In the genomic region with DNA sequence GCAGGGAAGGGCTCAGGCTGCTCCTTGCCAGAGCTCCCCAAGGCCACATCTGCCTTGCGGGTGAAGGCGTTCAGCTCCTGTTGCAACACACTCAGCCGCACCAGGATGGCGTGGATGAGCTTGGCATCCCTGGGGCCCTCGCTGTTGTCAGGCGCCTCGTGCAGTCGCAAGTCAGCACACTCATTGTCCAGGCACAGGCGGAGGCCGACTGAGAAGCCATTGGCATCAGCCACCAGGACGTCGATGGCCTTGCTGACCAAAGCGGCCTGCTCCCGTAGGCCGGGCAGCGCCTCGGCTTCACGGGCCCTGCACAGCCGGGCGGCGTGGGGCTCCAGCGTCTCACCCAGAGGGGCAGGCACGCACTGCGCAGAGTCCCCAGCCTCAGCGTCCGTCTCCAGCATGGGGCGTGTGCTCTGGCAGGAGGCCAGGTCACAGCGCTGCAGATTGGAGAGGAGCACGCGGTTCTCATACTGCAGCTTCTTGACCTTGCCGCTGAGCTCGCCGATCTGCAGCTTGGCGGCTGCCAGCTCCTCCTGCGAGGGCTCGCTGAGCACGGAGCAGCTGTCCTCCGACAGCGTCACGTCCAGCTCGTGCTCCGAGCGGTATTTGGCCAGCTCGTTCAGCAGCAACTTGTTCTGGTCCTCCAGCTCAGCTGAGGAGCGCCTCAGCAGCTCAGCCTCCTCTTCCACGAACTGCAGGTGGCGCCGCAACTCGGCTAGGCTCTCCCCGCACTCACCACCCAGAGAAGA, we compare ENCODE assay signal across 8 mouse cellular contexts. TPM values are rescaled to one million over a fixed set of nuclear protein-coding genes. Genes with fewer than 3 reads are reported as not detected.
DNase-seq lines count a peak whose midpoint lies in the region; ATAC-seq lines count a peak whose summit lies in the region.
"Had no signal": no experiment of that assay in that cellular context is flagged by ENCODE, and none has a peak within 500 bp of the region (broad histone marks: within the 10 kb centered on the region; RNA-seq: fewer than 3 reads in every experiment).

No protein-coding gene starts in this region.

- no peak overlapping the region for H3K27ac ChIP-seq in kidney, embryonic 15.5 days
- H3K27ac ChIP-seq: limb, embryonic 12.5 days had no signal

- H3K4me1 ChIP-seq in kidney, embryonic 15.5 days = no peaks in the 10 kb centered on the region
- H3K4me1 ChIP-seq: limb, embryonic 12.5 days had no signal

- no peak overlapping the region for H3K4me3 ChIP-seq in kidney, embryonic 15.5 days (replicated peaks)
- H3K4me3 ChIP-seq: limb, embryonic 12.5 days had no signal

- ATAC-seq in kidney, embryonic 15.5 days (replicated peaks; ENCODE audit: low FRiP score) = peak; percentile 43; the same call in 1 of the 2 replicates

- DNase-seq in kidney, adult 9 months = no peak
- peak; percentile 74 to 89 for DNase-seq in adrenal gland, adult (ENCODE audit: inconsistent age in 2 of 2, low spot score in 1 of 2)
- DNase-seq in cerebellum, postnatal 36 days = peak; percentile 63
- DNase-seq in lung, postnatal 4 days = peak; percentile 67 to 92
- no peak for DNase-seq in frontal cortex, adult 2 months (ENCODE audit: extremely low spot score in 1 of 2, low spot score in 1 of 2)
- no peak for DNase-seq in natural killer cell, adult 2 months (ENCODE audit: low spot score in 2 of 2)

- no peaks in the 10 kb centered on the region for H3K27me3 ChIP-seq in kidney, embryonic 15.5 days
- H3K27me3 ChIP-seq: limb, embryonic 12.5 days had no signal

- no peak overlapping the region for H3K9ac ChIP-seq in kidney, embryonic 15.5 days
- H3K9ac ChIP-seq: limb, embryonic 12.5 days had no signal

- H3K9me3 ChIP-seq in kidney, embryonic 15.5 days (replicated peaks) = no peaks in the 10 kb centered on the region
- H3K9me3 ChIP-seq: limb, embryonic 12.5 days had no signal

- WGBS in kidney, embryonic 15.5 days = 89% methylated on average over 49 of the region's 50 CpGs

- H3K4me2 ChIP-seq in kidney, embryonic 15.5 days = no peak overlapping the region
- H3K4me2 ChIP-seq: limb, embryonic 12.5 days had no signal

- peaks cover 92% of the 10 kb centered on the region for H3K36me3 ChIP-seq in kidney, embryonic 15.5 days

RNA-seq across cellular contexts. Expression of a gene that starts 33.1 kb away (rescaled TPM):
- 37.6 and 39.6 TPM in 2 replicates for polyA plus RNA-seq in kidney, embryonic 15.5 days (2015; fragmentation: Nextera tagmentation; extraction: Ambion mirVana)
- polyA plus RNA-seq in frontal cortex, adult 2 months (2012; rRNA removed) = 6.6 and 7.3 TPM in 2 replicates

RNA-seq across cellular contexts. Expression of a gene that starts 39.0 kb away (rescaled TPM):
- polyA plus RNA-seq in kidney, embryonic 15.5 days (2015; fragmentation: Nextera tagmentation; extraction: Ambion mirVana) = 3.5 and 4.2 TPM in 2 replicates
- 8.5 and 10.5 TPM in 2 replicates for polyA plus RNA-seq in frontal cortex, adult 2 months (2012; rRNA removed)

RNA-seq across cellular contexts. Expression of a gene that starts 46.8 kb away (rescaled TPM):
- polyA plus RNA-seq in kidney, embryonic 15.5 days (2015; fragmentation: Nextera tagmentation; extraction: Ambion mirVana) = 0.27 TPM in 1 of 2 replicates, not detected in the other
- polyA plus RNA-seq in frontal cortex, adult 2 months (2012; rRNA removed) = 0.30 TPM in 1 of 2 replicates, not detected in the other
- polyA plus RNA-seq: limb, embryonic 12.5 days had no signal

RNA-seq across cellular contexts. Expression of a gene that starts 48.2 kb away (rescaled TPM):
- 46.9 and 49.8 TPM in 2 replicates for polyA plus RNA-seq in kidney, embryonic 15.5 days (2015; fragmentation: Nextera tagmentation; extraction: Ambion mirVana)
- polyA plus RNA-seq in frontal cortex, adult 2 months (2012; rRNA removed) = 439 and 512 TPM in 2 replicates

Comparison
In these comparisons a context has a peak if more than half of its experiments do, and no peak if none do; other contexts are left out.
1. DNase-seq: peak in adrenal gland, adult (2 of 2), cerebellum, postnatal 36 days (2 of 2) and lung, postnatal 4 days (2 of 2); none in kidney, adult 9 months (single experiment), frontal cortex, adult 2 months (0 of 2) and natural killer cell, adult 2 months (0 of 2).